Mouse (Mus musculus) embryonic fibroblast, embryonic 13.5 days (primary cell): ENCODE measurements around the gene Dpp6. TPM values are rescaled to one million over a fixed set of nuclear protein-coding genes. Genes with fewer than 3 reads are reported as not detected.
A peak's percentile ranks its signal among the peaks of the same experiment; 100 is the strongest.

Experiments
- H3K27ac ChIP-seq: 2 replicates; pipeline ENCODE4 v1.5.1; 2012; ENCODE audit warnings: low read length, control low read depth, inconsistent platforms; ENCODE audit not compliant: insufficient read depth
- H3K4me1 ChIP-seq: 2 replicates; pipeline ENCODE4 v1.6.1; 2011; ENCODE audit warnings: low read length; ENCODE audit not compliant: control insufficient read depth, insufficient read depth
- H3K4me3 ChIP-seq: 2 replicates; pipeline ENCODE4 v1.5.1; 2011; ENCODE audit warnings: mild to moderate bottlenecking, control low read depth, low read length; ENCODE audit not compliant: insufficient read depth
- CTCF ChIP-seq: IDR thresholded peaks from 2 replicates; pipeline ENCODE4 v1.5.1; 2011; ENCODE audit warnings: mild to moderate bottlenecking, control low read depth, low read length, moderate library complexity, borderline replicate concordance; ENCODE audit not compliant: insufficient read depth
- POLR2A ChIP-seq: IDR thresholded peaks from 2 replicates; pipeline ENCODE4 v1.6.1; 2011; ENCODE audit warnings: low read depth, mild to moderate bottlenecking, control low read depth, low read length, moderate library complexity
- polyA plus RNA-seq: library from polyadenylated mRNA; stranded (reverse); fragments of >200 nt; gene quantifications from 2 replicates; pipeline ENCODE4 v1.2.4, GENCODE M21; 2011; ENCODE audit warnings: low read depth; ENCODE audit not compliant: missing spikeins, insufficient read length

Dpp6 gene
- polyA plus RNA-seq, 1 experiment = 0.14 TPM

DNA sequence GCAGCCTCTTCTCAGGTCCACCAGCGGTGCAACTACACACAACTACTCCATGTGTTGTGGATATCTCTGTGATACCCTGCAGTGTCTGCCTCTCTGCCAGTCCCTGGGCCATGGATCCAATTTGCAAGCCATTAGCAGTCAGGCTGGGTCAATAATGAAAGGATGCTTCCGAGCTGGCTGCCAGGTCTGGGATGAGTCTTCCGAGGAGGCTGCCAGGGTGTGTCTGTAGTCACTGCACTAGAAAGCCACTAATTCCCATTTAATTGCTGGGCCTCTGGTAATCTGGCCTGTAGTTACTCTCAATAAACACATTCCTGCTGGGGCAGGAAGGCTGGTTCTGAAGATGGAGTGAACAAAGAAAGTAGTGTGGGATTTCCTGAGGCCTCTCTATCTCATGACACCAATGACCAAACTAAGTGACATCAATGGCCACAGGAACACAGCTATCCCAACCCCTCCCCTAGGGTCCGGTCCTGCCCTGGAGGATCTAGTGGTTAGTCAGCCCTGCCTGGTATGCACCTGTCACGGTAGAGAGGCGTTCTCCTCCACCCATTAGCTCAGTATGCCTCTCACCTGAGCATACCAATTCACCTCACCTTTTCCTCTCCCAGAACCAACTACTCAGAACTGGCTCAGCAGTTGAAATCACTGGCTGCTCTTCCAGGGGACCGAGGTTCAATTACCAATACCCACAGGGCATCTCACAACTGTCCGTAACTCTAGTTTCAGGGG, 894.6 kb downstream of the Dpp6 start:
- no peak overlapping the region for H3K4me3 ChIP-seq
- no peaks in the 10 kb centered on the region for H3K4me1 ChIP-seq
- H3K27ac ChIP-seq = no peak overlapping the region
- TF ChIP-seq POLR2A (no peak), CTCF (no peak)

DNA sequence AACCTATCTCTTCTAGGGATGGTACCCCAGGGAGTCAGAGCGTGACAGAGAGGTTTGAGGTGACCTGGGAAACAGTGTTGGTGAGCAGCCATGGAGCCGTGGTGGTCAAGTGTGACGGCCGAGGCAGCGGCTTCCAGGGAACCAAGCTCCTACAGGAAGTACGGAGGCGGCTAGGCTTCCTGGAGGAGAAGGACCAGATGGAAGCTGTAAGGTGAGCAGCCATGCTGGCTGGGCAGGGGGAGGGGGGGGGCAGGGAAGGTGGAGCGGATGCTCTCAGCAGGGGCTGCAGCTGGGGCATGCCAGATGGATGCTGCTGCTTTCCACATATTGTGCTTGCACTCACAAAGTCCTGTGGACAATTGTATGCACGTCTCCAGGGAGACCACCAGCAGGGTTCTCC, 897.4 kb downstream of the Dpp6 start:
- H3K4me3 ChIP-seq = no peak overlapping the region
- TF ChIP-seq POLR2A = no peak
- TF ChIP-seq CTCF = no peak
- H3K4me1 ChIP-seq = no peaks in the 10 kb centered on the region
- no peak overlapping the region for H3K27ac ChIP-seq

DNA sequence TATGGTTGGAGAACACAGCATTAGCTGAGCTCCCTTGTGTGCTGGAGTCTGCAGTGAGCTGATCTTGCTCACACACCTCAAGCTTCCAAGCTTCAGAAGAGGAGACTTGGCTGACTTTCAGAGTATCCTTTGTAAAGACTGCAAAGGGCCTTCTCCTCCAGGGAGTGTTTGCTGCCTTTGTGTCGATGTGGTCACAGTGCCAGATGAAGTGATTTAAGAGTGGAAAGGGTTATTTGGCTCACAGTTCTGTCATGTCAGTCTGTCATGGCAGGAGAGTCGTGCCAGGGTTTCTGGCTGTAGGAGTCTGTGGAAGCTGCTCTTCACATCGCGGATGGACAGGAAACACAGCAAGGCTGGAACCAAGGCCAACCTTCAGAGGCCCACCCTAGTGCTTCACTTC, 899.0 kb downstream of the Dpp6 start:
- no peak overlapping the region for H3K27ac ChIP-seq
- H3K4me3 ChIP-seq = no peak overlapping the region
- TF ChIP-seq POLR2A (no peak), CTCF (no peak)
- no peaks in the 10 kb centered on the region for H3K4me1 ChIP-seq

DNA sequence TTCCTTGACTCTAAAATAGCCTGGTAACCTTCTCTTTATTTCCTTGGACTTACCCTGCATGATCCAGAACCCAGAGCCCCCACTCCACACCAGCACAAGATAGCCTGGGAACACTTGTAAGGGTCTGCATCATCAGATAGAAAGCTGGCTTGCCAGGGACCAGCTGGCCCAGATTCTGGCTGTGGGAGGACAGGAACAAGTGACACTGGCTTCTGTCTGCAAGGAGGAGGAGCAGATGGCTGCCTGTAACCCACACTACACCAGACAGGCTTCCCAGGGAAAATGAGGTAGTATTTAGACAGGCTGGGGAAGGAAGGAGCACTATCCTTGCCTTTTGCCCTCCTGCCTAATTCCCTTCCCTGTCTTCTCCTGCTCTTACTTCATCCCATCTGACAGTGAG, 900.3 kb downstream of the Dpp6 start:
- no peak for TF ChIP-seq CTCF
- TF ChIP-seq POLR2A = no peak
- no peak overlapping the region for H3K4me3 ChIP-seq
- no peak overlapping the region for H3K27ac ChIP-seq
- no peaks in the 10 kb centered on the region for H3K4me1 ChIP-seq

DNA sequence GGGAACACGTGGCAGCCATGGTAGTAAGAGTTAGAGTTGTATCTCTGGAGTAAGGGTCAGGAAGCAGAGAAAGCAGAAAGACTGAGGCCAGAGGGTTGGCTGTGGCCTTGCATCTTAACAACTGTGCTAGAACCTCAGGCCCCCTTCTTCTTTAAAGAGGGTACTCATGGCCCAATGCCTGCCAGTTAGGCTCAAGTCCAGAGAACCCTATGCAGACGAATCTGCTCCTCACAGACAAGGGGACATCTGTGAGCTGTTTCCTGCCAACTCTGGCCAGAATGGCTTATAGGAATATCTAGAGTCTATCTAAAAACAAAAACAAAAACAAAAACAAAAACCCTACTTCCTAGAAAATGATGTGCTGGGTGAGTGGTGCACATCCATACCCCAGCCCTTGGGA, 902.3 kb downstream of the Dpp6 start:
- H3K27ac ChIP-seq = no peak overlapping the region
- TF ChIP-seq POLR2A (no peak), CTCF (no peak)
- H3K4me3 ChIP-seq = no peak overlapping the region
- H3K4me1 ChIP-seq = no peaks in the 10 kb centered on the region

DNA sequence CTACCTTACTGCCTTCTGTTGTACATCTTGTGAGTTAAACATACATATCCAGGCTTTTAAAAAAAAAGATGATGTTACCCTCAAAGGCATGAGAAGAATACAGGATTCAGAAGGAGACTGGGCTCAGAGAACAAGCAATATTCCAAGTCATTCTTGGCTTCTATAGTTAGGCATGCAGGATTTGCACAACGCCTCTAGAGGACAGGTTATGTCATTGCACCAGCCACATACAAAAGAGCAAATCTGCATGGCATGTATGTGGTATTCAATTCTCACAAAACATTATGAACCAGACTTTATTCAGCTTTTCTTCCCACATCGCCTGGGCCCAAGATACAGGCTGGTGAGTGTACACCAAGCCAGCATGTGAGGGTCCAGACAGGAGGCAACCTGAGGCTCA, 907.5 kb downstream of the Dpp6 start:
- no peak overlapping the region for H3K27ac ChIP-seq
- no peak overlapping the region for H3K4me3 ChIP-seq
- no peaks in the 10 kb centered on the region for H3K4me1 ChIP-seq
- no peak for TF ChIP-seq POLR2A
- TF ChIP-seq CTCF = no peak

DNA sequence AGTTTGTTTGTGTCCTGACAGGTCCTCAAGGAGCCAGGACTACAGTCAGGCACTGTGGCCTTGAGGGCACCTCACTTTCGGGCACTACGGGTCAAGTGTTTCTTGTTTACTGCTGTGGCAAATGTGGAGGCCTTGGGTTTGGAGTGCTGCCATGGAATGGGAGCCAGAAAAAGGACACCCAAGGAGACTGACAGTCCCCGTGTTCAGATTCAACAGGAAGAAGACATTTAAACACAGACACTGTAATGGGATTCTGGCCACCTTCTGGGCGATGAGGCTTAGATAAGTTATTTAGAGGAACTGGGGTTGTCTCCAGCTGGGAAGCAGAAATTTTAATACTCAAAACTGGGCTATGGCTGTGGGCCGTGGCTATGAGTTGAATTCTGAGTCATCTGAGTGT, 913.7 kb downstream of the Dpp6 start:
- Histone ChIP-seq H3K27ac (no peak overlapping the region), H3K4me3 (no peak overlapping the region), H3K4me1 (no peaks in the 10 kb centered on the region)
- no peak for TF ChIP-seq POLR2A
- no peak for TF ChIP-seq CTCF

DNA sequence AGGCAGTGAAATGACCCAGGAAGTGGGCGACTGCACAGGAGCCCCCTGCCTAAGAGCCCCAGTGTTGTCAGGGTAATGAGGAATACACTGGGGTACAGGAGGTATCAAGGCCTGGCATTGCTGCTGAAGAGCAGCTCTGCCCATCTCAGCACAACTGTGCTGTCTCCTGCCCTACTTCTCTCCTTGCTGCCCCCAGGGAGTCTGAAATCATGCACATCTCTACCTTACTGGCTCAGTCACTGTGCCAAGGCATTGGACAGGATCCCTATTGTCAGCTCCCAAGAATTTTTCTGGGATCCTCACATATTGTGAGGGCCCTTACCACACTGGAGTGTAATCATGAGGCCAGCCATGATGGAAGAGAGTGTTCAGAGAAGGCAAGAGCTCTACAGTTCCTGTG, 914.4 kb downstream of the Dpp6 start:
- no peak overlapping the region for H3K4me3 ChIP-seq
- TF ChIP-seq POLR2A (no peak), CTCF (no peak)
- no peaks in the 10 kb centered on the region for H3K4me1 ChIP-seq
- H3K27ac ChIP-seq = no peak overlapping the region

DNA sequence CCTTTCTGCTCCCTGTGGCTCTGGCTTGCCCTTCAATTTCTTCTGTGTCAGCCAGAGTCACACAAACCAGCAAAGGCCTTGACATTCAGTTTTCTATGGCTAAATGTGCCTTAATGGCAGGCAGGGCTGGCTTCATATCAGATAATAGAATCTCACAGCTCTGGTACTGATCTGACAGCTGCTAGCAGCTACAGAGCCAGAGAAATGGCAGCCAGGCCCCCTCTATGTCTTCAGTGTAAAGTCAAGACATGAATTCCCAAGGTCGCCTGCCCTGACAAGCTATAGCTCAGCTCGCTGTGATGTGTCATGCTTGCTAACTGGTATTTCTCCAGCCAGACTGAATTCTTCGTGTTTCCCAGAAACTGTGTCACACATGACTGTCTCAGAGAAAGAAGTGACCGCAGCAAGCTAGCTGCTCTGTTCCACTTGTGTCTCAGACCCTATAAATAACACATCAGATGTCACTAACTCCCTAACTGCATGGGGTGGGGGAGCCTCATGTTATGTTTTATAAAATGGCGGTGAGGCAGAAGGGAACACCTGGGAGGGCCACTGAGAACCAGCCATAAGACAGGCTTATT, 915.4 kb downstream of the Dpp6 start:
- H3K27ac ChIP-seq = peak overlapping the region; percentile 36; the same call in 1 of the 2 replicates
- H3K4me1 ChIP-seq = no peaks in the 10 kb centered on the region
- H3K4me3 ChIP-seq = no peak overlapping the region
- TF ChIP-seq CTCF = no peak
- no peak for TF ChIP-seq POLR2A

DNA sequence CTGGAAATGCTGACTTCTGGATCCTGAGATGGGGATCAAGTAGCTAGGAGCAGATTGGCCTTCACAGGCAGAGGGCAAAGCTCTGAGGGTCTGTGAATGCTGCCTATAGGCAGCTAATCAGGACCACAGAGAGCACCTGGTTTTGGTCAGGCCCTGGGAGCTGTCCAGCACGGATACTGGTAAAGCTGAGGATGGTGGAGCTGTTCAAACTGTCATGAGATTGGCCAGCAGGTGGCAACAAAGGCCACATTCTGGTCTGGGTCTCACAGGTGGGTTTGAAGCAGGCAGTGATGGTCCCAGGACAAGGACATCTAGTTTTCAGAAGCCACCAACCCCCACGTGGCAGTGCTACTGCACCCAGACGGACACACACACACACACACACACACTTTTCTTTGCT, 920.2 kb downstream of the Dpp6 start:
- Histone ChIP-seq H3K4me3 (no peak overlapping the region), H3K27ac (no peak overlapping the region), H3K4me1 (no peaks in the 10 kb centered on the region)
- peak; percentile 59; the same call in 1 of the 2 replicates for TF ChIP-seq CTCF
- TF ChIP-seq POLR2A = no peak
